Mouse (Mus musculus) lung, embryonic 16.5 days (tissue): Measurements from ENCODE around the gene Ifitm3. TPM values are rescaled to one million over a fixed set of nuclear protein-coding genes. Genes with fewer than 3 reads are reported as not detected.

Experiments used
- ATAC-seq: fragments of 200-750 bp; cut with Nextera tagmentation; 2 replicates; pipeline ENCODE4 v1.8.0; 2017; ENCODE audit warnings: low read depth, mild to moderate bottlenecking, moderate library complexity
- H3K27ac ChIP-seq: fragments of 300-500 bp; sonication (generic); 2 replicates; pipeline ENCODE4 v1.5.1; 2014; ENCODE audit warnings: mild to moderate bottlenecking, control low read depth, low read length
- H3K27me3 ChIP-seq: fragments of 300-500 bp; sonication (generic); 2 replicates; pipeline ENCODE4 v1.6.1; 2014; ENCODE audit warnings: low read depth, low read length, mixed read lengths; ENCODE audit not compliant: control insufficient read depth, insufficient read depth
- H3K36me3 ChIP-seq: fragments of 300-500 bp; sonication (generic); 2 replicates; pipeline ENCODE4 v1.6.1; 2014; ENCODE audit warnings: low read length; ENCODE audit not compliant: control insufficient read depth, insufficient read depth
- H3K4me1 ChIP-seq: fragments of 300-500 bp; sonication (generic); replicated peaks from 2 replicates; pipeline ENCODE4 v1.6.1; 2014; ENCODE audit warnings: low read length, mixed read lengths; ENCODE audit not compliant: control insufficient read depth, insufficient read depth
- H3K4me2 ChIP-seq: fragments of 300-500 bp; sonication (generic); 2 replicates; pipeline ENCODE4 v1.6.1; 2014; ENCODE audit warnings: low read depth, low read length, control low read depth
- H3K4me3 ChIP-seq: fragments of 300-500 bp; sonication (generic); 2 replicates; pipeline ENCODE4 v1.5.1; 2014; ENCODE audit warnings: mild to moderate bottlenecking, low read length, control low read depth
- H3K9ac ChIP-seq: fragments of 300-500 bp; sonication (generic); 2 replicates; pipeline ENCODE4 v1.6.1; 2014; ENCODE audit warnings: low read length, control low read depth
- H3K9me3 ChIP-seq: fragments of 300-500 bp; sonication (generic); 2 replicates; pipeline ENCODE4 v1.6.1; 2016; ENCODE audit warnings: low read length; ENCODE audit not compliant: control insufficient read depth
- WGBS: fragments of 180-500 bp; shearing (Covaris S2); extraction: QIAGEN DNeasy Blood & Tissue Kit; methylation state at CpG from one replicate; pipeline ENCODE4 v1.1.7; 2014; 5-methylcytosine and 5-hydroxymethylcytosine counted together
- polyA plus RNA-seq: library from polyadenylated mRNA; unstranded; fragments of >200 nt; fragmentation: Nextera tagmentation; extraction: Ambion mirVana; gene quantifications from 2 replicates; pipeline ENCODE4 v1.2.1, GENCODE M21; 2015

The Ifitm3 gene
- 262 and 316 TPM in 2 replicates for polyA plus RNA-seq

DNA sequence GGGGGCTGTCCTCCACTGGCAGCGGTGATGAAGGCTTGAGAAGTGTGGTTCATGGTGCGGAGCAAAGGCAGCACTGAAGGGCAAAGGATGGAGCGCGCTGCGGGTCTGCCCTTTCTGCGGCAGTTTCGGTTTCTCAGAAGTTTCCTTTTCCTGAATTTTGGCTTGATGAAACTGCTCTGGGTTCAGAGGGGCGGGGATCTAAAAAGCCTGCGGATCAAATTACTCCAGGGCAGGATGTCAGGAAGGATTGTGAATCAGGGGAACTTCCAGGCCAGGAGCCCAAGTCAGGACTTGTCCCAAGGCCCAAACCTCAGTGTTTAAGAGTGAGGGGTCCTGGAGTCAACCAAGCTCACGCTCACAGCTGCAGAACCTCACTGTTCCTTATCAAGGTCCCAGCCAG is at the start of gene Ifitm3:
TSS of gene Ifitm3 (minus strand) at position 178 of the 400 bp plus-strand sequence.
- ATAC-seq, result peak; percentile 65
- Histone ChIP-seq H3K4me3 (peak within 1 kb of the TSS; percentile 47), H3K9ac (peak within 1 kb of the TSS; percentile 58), H3K27me3 (no peaks in the 10 kb centered on the region), H3K9me3 (no peaks in the 10 kb centered on the region; the same call in 1 of the 2 replicates), H3K27ac (peak within 1 kb of the TSS; percentile 75), H3K36me3 (no peaks in the 10 kb centered on the region), H3K4me1 (peaks cover 11% of the 10 kb centered on the region), H3K4me2 (peak within 1 kb of the TSS; percentile 63)
- 3% methylated on average over 10 of the region's 10 CpGs for WGBS

DNA sequence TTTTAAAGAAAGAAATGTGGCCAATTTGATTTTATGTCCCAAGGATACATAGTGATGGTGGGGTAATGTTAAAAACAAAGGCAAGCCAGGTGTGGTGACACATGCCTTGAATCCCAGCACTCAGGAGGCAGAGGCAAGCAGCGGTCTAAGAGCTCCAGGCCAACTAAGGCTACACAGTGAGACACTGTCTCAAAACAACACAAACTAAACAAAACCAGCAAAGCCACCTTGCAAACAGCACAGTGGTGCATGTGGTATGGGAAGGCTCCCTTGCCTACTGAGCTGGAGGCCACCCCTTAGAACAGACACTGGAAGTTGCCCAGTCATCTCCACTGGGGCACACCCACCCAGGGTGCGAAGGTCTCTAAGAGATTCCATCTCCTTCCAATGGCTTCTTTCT is 49.4 kb upstream of the Ifitm3 start:
- ATAC-seq, result no peak
- 57% methylated on average over 2 of the region's 2 CpGs for WGBS

GRCm38 (mm10) chr7:141058601-141059341 is 48.2 kb upstream of the Ifitm3 start:
- 85% methylated on average over 14 of the region's 14 CpGs for WGBS
- H3K27ac ChIP-seq, result no peak overlapping the region
- no peaks in the 10 kb centered on the region for H3K9me3 ChIP-seq
- no peak for ATAC-seq
- H3K9ac ChIP-seq, result no peak overlapping the region
- no peaks in the 10 kb centered on the region for H3K36me3 ChIP-seq
- peaks cover 8% of the 10 kb centered on the region for H3K4me1 ChIP-seq
- H3K4me3 ChIP-seq, result no peak overlapping the region
- no peak overlapping the region for H3K4me2 ChIP-seq
- H3K27me3 ChIP-seq, result no peaks in the 10 kb centered on the region; the same call in 1 of the 2 replicates

More for the DNA sequence above, 49.4 kb upstream of the Ifitm3 start:
- Histone ChIP-seq H3K9ac (no peak overlapping the region), H3K27ac (no peak overlapping the region), H3K4me3 (no peak overlapping the region), H3K27me3 (no peaks in the 10 kb centered on the region; the same call in 1 of the 2 replicates), H3K4me2 (no peak overlapping the region; the same call in 1 of the 2 replicates), H3K4me1 (peaks cover 8% of the 10 kb centered on the region), H3K36me3 (no peaks in the 10 kb centered on the region), H3K9me3 (no peaks in the 10 kb centered on the region)

DNA sequence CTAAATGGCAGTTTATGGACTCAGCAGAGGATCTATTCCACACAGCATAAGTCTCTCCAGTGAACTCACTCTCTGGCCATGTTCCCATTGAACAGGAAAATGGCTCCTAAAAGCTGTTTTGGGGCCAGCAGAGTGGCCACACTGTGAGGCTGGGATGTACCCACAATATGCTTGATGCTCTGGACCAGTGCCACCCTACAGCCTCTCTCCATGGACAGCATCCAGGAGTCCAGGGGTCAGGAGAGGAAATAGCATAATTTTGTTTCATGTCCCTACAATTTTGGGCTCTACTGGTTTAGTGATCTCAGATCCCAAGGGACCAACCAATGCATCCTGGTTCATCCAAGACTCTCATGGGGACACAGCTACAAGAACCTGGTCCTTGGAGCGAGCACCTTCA is 47.0 kb upstream of the Ifitm3 start:
- no peak for ATAC-seq
- H3K4me3 ChIP-seq, result no peak overlapping the region
- no peak overlapping the region for H3K9ac ChIP-seq
- no peaks in the 10 kb centered on the region; the same call in 1 of the 2 replicates for H3K27me3 ChIP-seq
- no peak overlapping the region for H3K4me2 ChIP-seq
- no peaks in the 10 kb centered on the region for H3K36me3 ChIP-seq
- 86% methylated on average over 1 of the region's 1 CpGs for WGBS
- H3K9me3 ChIP-seq, result no peaks in the 10 kb centered on the region
- peaks cover 8% of the 10 kb centered on the region for H3K4me1 ChIP-seq
- H3K27ac ChIP-seq, result no peak overlapping the region

DNA sequence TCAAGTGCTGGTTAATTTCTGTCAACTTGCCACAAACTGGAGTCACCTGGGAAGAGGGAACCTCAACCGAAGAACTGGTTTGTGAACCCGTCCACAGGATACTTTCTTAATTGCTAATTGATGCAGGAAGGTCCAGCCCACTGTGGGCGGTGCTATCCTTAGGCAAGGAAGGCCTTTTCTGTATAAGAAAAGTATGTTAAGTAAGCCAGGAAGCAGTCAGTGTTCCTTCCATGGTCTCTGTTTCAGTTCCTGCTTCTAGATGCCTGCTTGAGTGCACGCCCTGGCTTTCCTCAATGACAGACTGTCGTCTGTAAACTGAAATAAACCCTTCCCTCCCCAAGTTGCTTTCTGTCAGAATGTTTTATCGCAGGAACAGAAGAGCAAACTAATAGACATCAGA is 46.4 kb upstream of the Ifitm3 start:
- Histone ChIP-seq H3K27ac (no peak overlapping the region), H3K9me3 (no peaks in the 10 kb centered on the region), H3K4me1 (peaks cover 8% of the 10 kb centered on the region), H3K9ac (no peak overlapping the region), H3K36me3 (no peaks in the 10 kb centered on the region), H3K4me3 (no peak overlapping the region), H3K4me2 (no peak overlapping the region), H3K27me3 (no peaks in the 10 kb centered on the region; the same call in 1 of the 2 replicates)
- 78% methylated on average over 6 of the region's 6 CpGs for WGBS
- ATAC-seq, result no peak

DNA sequence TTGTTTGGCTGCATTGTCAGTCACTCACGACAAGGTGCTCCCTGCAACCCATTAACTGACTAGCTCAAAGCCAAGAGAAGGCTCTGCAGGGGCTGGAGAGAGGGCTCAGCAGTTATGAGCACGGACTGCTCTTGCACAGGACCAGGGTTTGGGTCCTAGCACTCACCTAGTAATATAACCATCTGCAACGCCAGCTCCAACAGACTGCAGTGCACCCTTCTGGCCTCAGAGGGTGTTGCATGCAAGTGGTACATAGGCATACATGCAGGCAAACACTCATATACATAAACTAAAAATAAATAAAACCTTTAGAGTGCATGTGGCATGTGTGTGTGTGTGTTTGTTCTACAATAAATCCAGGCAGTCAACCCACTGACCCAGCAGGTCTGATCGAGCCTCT is 45.2 kb upstream of the Ifitm3 start:
- Histone ChIP-seq H3K9me3 (no peaks in the 10 kb centered on the region), H3K9ac (no peak overlapping the region), H3K4me2 (no peak overlapping the region), H3K36me3 (no peaks in the 10 kb centered on the region), H3K27me3 (no peaks in the 10 kb centered on the region), H3K4me1 (no peaks in the 10 kb centered on the region), H3K27ac (no peak overlapping the region), H3K4me3 (no peak overlapping the region)
- no peak for ATAC-seq
- 80% methylated on average over 4 of the region's 4 CpGs for WGBS

DNA sequence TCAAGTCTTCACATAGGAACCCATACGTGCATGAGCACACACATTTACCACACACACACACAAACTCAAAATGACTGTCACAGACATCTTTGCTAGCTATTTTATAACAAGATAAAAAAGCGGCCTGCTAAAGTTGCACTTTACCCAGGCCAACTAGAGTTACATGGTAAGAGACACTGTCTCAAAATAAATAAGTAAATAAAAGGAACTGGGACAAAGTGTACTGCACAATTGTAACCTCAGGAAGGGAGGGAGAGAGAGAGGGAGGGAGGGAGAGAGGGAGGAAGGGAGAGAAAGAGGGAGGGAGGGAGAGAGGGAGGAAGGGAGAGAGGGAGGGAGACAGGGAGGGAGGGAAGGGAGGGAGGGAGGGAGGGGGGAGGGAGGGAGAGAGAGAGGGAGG is 41.9 kb upstream of the Ifitm3 start:
- Histone ChIP-seq H3K4me2 (no peak overlapping the region), H3K4me1 (peaks cover 5% of the 10 kb centered on the region), H3K9ac (no peak overlapping the region), H3K27me3 (no peaks in the 10 kb centered on the region), H3K36me3 (no peaks in the 10 kb centered on the region), H3K9me3 (no peaks in the 10 kb centered on the region), H3K4me3 (no peak overlapping the region), H3K27ac (no peak overlapping the region)
- no peak for ATAC-seq
- WGBS, result 55% methylated on average over 2 of the region's 2 CpGs

DNA sequence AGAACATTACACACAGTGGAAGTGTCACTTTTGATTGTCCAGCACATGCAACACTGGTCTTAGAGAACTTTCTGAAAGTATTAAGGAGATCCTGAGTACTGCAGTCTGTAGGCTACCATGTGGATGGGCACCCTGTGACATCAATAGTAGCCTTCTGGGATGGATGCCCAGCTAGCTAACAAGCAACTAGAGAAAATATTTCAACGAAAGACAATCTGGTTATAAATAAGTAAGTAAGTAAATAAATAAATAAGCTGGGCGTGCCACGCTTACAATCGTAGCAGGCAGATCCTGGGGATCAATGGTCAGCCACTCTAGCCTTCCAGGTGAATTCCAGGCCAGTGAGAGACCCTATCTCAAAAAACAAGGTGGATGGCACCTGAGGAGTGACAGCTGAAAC is 41.4 kb upstream of the Ifitm3 start:
- Histone ChIP-seq H3K9ac (no peak overlapping the region), H3K27me3 (no peaks in the 10 kb centered on the region), H3K4me2 (no peak overlapping the region), H3K27ac (no peak overlapping the region), H3K4me3 (no peak overlapping the region), H3K9me3 (no peaks in the 10 kb centered on the region), H3K4me1 (peaks cover 9% of the 10 kb centered on the region), H3K36me3 (no peaks in the 10 kb centered on the region)
- no peak for ATAC-seq
- WGBS, result 84% methylated on average over 4 of the region's 4 CpGs

DNA sequence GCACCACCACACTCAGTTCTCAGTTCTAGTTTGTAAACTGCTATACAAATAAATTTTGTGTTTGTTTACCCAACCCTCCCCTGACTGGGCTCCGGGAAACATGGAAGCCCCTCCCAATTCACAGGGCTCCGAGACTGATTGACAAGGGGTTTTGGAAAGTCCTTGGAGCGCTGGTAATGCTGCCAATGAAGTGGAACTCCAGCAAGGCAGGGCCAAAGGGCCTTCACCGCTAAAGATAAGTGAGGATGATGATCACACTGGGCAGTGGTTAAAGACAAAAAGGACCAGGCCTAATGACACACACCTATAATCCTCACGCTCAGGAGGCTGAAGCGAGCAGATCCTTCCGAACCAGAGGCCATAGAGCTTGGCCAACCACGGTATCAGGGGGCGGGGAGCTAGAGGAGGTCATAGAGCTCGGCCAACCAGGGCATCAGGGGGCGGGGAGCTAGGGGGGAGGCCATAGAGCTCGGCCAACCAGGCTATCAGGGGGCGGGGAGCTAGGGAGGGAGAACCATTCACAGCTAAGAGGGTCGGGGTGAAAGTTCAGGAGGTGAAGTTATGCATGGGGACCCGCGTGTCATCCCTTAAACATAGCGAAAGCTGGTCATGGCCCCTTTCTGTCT is 40.6 kb upstream of the Ifitm3 start:
- H3K9ac ChIP-seq, result no peak overlapping the region
- no peaks in the 10 kb centered on the region for H3K9me3 ChIP-seq
- H3K27me3 ChIP-seq, result no peaks in the 10 kb centered on the region
- H3K4me1 ChIP-seq, result peaks cover 12% of the 10 kb centered on the region
- 61% methylated on average over 17 of the region's 17 CpGs for WGBS
- H3K4me3 ChIP-seq, result no peak overlapping the region
- no peak overlapping the region for H3K4me2 ChIP-seq
- no peaks in the 10 kb centered on the region for H3K36me3 ChIP-seq
- H3K27ac ChIP-seq, result no peak overlapping the region
- ATAC-seq, result no peak
